Mouse (Mus musculus) erythroblast, embryonic 14.5 days (primary cell): ENCODE measurements around the gene Smg6.

Experiments
- GATA1 ChIP-seq: IDR thresholded peaks from 2 replicates; pipeline ENCODE4 v1.6.1; 2012; ENCODE audit warnings: low read length, inconsistent platforms, mixed read lengths
- TAL1 ChIP-seq: IDR thresholded peaks from 3 replicates; pipeline ENCODE4 v1.6.1; 2012; ENCODE audit warnings: low read length, inconsistent platforms, mixed read lengths

- TF ChIP-seq GATA1 (no peak), TAL1 (no peak)
These were observed 167.0 kb downstream of the Smg6 start for GRCm38 (mm10) chr11:75092656-75093055.
